Mouse (Mus musculus) kidney, postnatal 36 days (tissue): ENCODE results near the gene Fignl2.
A peak's percentile ranks its signal among the peaks of the same experiment; 100 is the strongest.

ENCODE experiments used
- DNase-seq, 2 experiments: peaks; one replicate each; pipeline ENCODE4 v3.0.0; 2021 to 2022; ENCODE audit warnings: mixed read lengths in 2 of 2

Fignl2 gene

DNA sequence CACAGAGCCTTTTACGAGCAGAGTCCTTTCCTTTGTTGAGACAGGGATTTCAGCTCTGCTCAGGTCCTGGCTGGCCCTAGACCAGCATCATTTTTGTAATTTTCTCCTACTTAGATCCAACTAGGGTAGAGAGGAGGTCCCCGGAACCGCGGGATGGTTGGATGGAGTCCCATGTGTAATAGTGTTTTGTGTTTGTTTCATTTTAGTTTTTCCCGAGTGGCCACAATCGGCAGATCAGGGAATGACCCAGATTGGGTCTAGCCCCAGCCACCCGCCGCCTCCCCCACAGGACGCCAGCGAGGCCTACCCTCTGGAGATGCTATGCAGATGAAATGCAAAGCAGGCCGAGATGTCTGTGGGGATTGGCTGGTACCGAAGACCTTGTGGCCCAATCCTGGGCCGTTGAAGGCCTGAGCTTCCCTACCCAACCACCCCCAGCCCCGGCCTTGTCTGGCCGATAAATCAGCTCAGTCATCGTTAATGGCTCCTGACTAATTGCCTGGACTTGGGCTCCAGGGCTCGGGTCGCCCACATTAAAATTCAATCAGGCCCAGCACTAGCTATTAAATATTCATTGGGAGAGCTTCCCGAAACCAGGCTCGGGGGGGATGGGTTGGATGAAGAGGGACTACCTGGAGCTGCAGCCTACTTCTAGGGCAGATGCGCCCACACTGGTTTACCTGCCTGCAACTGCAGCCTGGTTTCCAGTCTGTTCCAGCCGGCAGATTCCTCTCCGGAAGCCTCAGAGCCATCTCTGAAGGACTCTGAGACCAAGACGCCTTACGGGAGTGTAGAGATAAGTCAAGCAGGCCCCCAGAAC, 14.7 kb upstream of the Fignl2 start:
- DNase-seq = peak; percentile 74 to 81

DNA sequence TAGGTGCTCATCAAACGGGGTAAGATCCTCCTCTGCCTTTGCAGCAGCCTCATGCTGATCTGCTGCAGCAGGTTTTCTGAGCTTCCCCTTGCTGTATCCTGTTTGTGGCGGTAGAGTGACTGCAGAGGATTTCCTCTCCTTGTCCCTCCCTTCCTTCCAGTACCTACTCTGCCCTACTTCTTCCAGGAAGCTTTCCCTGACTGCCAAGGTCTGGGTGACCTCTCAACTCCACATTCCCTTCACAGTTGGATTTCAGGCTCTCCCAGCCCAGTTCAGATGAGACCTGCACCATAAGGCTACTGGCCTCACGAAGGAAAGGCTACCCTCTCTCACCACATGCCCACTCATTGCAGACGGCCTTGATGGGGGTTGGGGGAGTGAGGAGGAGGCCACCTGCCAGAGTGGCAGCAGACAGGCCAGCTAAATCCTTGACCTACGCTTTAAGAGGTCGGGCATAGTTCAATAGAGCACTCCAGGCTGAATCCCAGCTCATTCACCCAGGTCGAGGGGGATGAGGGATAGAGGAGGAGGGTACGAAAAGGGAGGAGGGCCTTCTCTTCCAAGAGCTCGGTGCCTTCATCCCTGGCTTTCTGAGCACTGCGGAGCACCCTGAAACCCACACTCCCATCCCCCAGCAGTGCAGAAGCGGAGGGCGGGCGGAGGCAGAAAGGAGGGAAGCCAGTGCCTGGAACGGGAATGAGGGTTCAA, 13.9 kb upstream of the Fignl2 start:
- DNase-seq = peak in 1 of 2 experiments; percentile 46

DNA sequence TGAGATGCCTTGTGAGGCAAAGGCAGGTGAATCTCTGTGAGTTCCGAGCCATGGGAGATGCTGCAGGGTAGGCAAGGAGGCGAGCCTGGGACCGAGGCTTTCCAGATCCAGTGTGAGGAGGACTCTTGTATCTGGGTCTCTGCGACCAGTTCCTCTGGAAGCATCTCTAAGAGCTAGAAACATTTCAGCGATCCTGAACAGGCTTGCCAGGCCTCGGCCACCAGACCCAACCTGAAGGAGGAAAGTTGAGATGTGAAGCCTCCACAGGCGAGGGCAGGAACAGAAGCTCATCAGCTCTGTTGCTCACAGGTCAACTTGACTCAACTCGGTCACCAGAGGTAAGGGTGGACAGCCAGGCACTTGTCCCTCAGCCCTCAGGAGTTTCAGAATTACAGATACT, 13.2 kb upstream of the Fignl2 start:
- DNase-seq = no peak

DNA sequence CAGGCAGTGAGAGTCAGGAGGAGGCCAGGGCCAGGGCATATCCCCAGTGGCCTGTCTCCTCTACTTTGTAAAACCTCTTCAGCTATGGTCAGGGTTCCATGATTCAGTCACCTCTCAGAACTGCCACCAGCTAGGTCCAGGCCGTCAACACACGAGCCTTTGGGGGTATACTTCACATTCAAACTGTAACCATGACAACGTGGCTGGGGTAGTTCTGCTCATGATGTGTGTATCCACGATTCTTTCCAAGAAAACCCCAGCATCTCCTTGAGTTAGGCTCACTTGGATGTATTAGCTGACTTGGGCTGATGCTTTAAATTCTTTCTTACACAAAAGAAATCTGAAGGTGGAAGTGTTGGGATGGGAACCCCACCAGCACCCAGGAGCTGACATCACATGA, 9.9 kb upstream of the Fignl2 start:
- DNase-seq = no peak

DNA sequence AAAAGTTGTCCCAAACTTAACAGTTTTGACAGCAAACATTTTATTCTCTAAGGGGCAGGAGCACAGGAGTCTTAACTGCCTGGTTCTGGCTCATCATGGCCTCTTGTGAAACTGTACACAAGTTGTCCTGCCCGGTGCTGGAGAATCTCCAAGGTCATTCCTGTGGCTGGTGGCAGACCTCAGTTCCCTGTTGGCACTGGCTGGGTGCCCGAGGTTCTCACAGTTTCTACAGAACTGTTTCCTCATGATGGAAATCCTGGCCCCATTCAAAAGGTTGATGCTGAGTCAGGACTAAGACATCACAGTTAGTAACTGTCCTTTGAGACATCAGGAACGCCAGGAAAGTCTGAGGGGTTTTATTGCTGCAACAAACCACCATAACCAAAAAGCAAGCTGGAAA, 8.6 kb upstream of the Fignl2 start:
- DNase-seq = peak; percentile 81

DNA sequence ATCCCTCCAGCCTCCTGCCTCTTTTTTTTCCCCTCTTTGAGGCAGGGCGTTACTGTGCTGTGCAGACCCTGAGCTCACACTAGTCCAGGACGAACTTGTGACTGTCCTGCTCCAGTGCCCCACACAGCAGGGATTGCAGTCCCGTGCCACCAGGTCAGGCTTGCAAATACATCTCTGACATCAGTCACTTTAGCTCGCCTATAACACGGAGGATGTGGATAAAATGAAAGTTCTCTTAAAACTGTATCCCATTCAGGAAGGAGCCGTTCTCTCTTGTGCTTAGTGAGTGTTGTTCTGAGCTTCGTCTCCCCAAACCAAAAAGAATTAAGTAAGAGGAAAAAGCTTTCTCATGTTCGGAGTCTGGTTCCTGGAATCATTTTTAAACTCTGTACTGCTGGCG, 8.1 kb upstream of the Fignl2 start:
- DNase-seq = no peak

DNA sequence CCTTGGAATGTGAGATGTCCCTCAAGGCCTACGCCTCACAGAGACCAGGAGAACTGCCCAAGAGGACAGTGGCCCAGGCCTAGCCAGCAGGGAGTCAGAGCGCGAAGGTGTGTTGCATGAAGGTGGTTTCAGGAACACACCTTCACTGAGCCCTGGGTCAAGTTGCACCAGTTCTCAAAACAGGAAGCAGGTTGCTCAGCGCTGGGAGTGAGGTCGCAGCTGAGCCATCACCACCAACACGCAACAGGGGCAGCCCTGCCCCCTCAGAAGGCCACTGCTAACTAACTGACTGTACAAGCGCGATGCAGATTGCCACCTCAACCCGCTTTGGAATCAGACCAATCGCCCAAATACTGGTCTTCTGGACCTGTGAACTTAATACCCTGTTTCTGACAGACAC, 6.1 kb upstream of the Fignl2 start:
- DNase-seq = peak in 1 of 2 experiments; percentile 30

DNA sequence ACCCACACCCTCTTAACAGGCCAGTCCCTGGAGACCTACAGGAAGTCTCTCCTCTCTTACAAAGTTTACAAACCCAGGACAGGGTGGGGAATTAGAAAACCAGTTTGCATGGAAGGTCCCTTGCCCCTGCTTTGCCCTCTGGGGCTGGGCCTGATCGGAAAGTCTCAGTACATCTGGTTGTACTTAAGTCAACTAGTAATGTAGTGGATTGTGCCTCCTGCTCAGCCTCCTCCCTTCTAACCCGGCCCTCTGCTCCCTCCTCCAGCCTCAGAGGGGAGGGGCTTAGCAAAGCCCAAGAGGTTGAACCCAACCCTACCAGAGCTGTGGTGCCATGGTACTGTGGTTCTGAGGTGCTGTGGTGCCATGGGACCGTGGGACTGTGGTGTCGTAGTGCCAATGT, 3.9 kb upstream of the Fignl2 start:
- DNase-seq = peak in 1 of 2 experiments; percentile 38

DNA sequence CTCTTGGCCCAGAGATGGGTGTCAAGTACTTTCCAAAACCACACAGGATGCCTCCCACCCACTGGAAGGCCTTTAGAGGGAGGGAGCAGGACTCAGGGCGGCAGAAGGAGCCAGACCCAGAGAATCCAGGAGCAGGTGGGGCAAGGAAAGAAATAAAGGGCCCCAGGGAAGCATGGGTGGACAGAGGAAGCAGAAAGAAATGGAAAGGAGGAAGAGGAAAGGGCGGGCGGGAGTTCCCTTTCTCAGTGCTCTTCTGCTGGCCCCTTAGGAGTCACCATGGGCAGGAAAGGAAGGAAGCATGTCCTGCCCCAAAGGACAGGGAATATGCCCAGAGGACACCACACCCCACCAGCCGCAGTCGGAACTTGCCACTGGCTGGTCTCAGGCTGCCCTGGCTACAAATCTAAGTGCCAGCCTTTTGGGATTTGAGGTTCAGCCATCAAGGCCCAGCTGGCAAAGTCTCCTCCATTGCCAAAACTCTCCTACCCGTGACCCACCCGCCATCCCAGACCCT, 2.7 kb upstream of the Fignl2 start:
- no peak for DNase-seq

DNA sequence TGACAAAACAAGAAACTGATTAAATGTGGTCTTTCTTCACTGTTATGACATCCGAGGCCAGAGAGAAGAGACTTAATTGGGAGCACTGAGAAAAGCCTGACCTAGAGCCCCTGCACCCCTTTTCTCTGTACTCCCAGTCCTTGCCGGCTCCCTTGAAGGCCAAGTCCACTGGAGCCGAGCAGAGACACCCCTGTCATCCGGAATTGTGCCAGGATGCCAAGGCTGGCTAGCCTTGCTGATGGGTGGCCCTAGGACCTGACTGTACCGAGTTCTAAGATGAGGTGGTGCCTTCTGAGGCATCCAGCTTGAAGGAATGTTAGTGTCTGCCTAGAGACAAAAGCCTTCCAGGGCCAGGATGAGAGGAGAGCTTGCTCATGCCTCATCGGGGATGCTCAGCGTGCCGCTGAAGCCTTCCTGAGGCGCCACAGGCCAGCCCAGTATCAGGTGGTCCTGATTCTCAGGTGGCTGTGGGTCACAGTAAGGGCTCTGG, 1.7 kb upstream of the Fignl2 start:
- peak in 1 of 2 experiments; percentile 42 for DNase-seq

DNA sequence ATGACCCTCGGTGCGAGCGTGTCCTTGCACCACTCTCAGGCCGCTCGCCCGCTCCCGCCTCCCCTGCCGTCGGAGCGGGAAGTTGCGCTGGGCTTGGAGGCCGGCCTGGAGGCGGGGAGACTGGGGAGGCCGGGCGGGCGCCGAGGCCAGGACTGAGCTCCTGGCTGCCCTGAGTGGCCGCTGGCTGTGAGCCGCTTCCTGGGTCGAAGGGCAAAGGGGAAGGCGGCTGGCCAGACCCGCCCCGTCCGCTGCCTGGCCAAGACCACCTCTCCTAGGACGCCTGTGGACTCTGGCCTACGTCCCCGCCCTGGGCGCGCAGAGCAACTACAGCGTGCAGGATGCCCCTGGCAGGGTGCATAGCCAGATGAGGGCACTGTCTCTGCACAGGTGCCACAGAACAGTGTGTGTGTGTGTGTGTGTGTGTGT, 377 bp upstream of the Fignl2 start:
- peak; percentile 96 to 97 for DNase-seq

DNA sequence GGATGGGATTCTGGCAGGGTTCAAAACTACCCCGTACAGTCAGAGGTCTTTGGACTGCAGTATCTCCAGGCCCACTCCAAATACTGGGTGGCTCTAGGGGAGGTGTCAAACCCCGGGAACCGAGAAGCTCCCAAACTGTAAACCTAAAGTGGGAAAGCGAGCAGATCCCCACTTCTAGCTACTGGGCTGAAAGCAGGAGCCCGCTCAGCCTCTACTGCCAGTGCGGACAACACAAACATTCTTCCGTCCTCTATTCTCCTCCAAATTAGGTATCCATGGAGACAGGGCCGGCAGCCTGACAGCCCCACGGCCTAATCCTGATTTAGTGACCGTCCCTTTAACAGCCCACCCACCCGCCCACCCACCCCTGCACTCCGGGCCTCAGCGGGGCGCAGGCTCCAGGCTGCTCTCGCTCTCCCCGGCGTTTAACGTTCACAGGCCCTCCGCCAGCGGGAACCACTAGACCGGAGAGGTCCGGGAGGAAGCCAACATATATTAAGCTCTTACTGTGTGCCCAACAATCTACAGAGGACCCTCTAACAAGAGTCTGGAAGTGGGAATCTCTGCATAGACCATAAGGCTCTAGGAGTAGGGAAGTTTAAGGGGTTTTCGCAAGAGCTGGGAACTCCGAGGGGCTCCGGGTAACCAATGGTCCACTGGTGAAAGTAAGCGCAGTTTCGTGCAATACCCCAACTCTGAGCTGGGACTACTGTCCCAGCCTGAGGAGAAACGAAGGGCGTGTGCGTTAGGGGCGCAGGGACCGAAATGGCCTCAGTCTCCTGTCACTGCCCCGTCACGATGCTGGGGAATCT, 1.2 kb downstream of the Fignl2 start:
- peak in 1 of 2 experiments; percentile 57 for DNase-seq

DNA sequence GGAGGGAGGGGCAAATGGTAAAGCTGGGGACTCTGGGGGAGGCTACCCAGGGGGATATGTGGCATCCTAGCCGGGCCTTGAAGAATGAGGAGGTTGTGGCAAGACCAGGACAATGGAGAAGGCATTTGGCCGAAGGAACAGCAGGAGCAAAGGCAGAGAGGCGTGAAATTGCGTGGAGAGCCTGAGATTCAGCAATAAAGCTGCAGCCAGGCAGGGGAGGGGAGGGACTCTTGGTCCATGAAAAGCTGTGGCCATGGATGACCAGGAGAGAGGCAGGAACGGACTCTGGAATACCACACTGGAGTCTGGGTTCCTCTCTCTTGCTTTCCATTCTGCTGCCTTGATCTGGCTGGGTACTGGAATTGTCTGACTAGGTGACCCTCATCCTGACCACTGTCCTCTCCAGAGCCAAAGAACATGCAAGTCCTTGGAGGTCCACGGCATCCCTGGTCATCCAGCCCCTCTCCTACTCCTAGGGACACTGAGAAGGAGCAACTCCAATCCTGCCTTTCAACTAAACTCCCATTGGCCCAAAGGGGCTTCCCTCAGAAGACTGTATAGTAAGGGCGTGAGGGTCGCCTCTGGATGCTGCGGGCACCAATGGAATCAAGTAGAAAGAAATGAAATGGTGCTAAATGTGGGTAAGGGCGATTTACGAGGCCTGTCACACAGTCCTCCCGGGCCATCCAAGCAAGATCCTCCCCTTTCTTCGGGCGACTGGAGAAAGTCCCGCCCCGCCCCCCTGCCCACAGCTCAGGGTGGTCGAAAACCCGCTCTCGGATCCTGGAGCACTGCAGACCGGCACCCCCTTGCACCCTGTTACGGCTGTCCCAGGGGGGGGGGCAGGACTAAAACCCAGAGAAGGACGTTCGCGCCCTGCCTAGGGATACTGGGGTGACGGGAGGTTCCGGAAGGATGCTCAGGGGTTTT, 2.0 kb downstream of the Fignl2 start:
- DNase-seq = peak in 1 of 2 experiments; percentile 67

DNA sequence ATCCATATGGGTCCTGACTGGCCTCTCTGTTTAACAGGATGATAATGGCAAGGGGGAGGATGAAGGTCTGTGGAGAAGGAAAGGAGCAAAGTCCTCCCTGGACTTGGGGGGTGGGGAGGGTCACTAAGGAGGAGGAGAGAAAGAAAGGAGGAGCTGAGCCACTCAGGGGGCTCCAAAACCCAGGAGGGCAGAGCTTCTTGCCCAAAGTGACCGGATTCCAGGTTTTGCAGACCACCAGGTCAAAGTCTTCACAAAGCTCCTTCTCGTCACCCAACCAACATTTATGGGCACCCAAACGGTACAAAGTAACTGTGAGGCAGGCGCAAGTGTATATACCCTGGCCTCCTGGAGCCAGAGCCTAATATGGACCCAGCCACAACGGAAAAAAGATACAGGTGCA, 2.7 kb downstream of the Fignl2 start:
- peak in 1 of 2 experiments; percentile 66 for DNase-seq

DNA sequence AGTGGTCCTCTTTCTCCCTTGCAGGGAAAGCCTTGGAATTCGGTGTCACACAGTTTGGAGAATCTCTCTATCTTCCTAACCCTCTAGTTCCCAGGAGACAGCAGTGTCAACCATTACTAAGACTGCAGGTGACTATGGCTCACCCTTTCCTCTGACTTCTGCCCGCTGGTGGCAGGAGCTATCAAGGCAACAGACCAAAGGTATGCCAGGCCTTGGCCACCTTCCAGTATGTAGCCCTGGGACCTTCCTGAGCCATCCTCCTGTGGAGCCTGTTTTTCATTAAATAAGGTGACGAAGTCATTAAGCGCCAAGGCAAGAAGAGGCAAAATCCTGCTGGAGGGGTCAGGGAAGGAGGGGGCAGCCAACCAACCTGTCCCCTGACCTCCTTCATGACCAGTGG, 3.2 kb downstream of the Fignl2 start:
- DNase-seq = peak; percentile 87

DNA sequence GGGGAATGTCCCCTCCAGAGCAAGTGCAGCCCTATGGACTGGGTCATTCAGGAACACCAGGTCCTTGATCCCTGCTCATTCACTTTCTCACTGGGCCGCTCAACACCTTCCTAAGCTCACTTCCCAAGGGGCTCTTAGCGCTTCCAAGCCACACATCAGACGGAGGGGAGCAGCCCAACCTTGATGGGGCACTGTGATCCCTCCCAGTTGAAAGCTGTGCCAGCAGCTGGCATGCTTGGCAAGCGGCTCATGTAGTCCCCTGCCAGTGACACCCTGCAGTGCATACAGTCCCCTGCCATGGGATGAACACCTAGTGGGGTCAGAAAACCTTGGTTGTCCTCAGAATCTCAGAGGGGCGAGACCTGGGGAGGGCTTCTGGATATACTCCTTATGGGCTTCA, 4.3 kb downstream of the Fignl2 start:
- DNase-seq = peak in 1 of 2 experiments; percentile 59

DNA sequence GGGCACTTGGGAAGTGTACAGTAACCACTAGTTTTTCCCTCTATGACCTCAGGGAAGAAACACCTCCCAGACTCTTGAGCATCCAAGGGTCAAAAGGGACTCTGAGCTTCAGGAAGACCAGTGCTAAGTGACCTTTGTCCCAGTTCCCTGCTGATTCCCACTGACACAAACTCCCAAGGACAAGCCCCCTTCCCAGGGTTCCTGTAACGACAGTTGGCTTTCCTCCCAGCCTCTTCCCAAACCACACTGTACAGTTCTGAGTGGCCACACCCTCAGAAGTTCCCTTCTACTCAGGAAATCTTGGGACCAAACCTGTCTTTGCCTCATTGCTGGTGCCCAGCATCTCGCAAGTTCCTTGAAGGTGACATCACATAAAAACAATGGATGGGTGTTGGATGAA, 5.6 kb downstream of the Fignl2 start:
- no peak for DNase-seq

DNA sequence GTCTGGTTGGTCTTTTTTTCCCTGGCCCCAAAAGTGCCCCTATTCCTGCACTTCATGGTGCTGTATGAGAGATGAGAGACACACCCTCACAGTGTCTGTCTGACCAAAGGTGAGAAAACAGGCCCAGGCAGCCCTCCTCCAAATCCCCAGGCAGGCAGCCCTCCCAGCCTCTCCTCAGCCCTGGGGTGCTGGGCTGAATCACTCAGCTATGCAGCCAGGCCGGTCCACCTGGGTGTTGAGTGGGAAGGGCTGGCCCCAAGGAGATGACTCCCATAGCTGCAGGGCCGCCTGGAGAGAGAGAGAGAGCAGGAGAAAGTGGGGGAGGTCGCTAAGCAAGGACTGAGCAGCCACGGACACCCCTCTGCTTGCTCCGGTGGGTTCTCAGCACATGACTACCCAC, 7.6 kb downstream of the Fignl2 start:
- peak; percentile 65 to 75 for DNase-seq

DNA sequence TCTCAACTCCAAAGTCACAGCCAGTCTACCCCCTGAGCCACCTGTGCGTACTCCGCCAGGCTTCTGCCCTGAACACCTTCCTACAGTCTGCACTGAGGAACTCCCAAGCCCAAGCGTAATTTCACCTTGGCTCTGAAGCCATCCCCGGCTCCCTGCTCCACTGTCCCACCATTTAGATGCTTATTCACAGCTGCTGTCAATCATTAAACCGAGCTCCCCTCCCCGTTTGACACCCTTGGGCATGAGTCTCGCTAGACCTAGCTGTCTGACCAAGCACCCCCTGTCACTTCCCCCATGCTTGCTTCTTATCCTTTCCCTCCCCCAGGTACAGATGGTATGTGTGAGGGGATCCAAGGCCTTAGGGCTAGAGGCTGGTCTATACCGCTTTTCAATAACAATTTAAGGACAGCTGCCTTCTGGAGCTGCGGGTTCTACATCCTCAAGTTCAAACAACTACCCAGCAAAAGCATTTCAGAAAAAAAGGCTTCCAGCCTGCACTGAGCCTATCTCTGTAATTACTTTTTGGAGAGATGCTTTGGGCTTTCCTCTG, 8.7 kb downstream of the Fignl2 start:
- peak; percentile 85 to 90 for DNase-seq

DNA sequence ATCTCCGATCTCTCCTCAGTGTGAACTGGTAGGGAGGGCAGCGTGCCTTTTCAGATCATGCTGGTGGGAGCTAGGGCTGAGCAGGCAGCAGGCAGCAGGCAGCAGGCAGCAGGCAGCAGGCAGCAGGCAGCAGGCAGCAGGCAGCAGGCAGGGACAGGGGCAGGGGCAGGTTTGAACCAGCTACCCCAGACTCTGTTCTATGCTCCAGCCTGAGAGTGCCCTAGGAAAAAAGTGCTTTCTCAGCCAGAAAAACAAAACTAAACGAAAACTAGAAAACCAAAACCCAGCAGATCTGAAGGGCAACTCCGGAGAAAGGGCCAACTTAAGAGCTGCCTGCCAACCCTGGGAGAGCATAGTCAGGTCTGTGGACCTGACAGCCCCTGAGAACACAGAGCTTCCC, 9.7 kb downstream of the Fignl2 start:
- DNase-seq = peak in 1 of 2 experiments; percentile 58

DNA sequence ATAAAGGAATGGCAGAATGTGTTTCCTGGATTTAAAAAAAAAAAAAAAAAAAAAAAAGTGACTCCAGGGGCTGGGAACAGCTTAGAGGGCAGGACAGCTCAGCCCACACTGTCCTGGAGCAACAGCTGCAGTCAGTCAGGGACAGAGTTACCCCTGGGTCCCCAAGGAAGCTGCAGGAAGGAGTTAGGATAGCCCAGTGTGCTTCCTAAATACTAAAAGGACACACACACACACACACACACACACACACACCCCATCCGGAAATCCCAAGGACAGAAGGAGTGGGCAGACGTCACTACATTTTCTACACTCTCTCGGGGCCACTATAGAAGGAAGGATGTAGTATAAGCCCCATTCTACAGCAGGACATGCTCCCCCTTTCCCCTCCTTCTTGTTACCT, 10.3 kb downstream of the Fignl2 start:
- peak; percentile 55 to 64 for DNase-seq
